Mouse (Mus musculus) ES-E14 (cell line): ENCODE measurements around the gene Klhl18.

Experiments
- HCFC1 ChIP-seq: IDR thresholded peaks from 2 replicates; pipeline ENCODE4 v1.6.1; 2012; ENCODE audit warnings: low read length, inconsistent platforms, borderline replicate concordance; ENCODE audit not compliant: insufficient read depth
- MAFK ChIP-seq: IDR thresholded peaks from 2 replicates; pipeline ENCODE4 v1.6.1; 2014; ENCODE audit warnings: mild to moderate bottlenecking, low read depth, low read length, inconsistent platforms; ENCODE audit not compliant: insufficient read depth
- ZNF384 ChIP-seq: IDR thresholded peaks from 2 replicates; pipeline ENCODE4 v1.6.1; 2012; ENCODE audit warnings: low read depth, low read length, inconsistent platforms

- TF ChIP-seq MAFK (no peak), ZNF384 (no peak), HCFC1 (no peak)
Observed at GRCm38 (mm10) chr9:110440049-110440448, 36.4 kb downstream of the Klhl18 start.
